Mouse (Mus musculus) ES-E14 (cell line): ENCODE data around the gene Meaf6. TPM values are rescaled to one million over a fixed set of nuclear protein-coding genes. Genes with fewer than 3 reads are reported as not detected.

Experiments
- DNase-seq: peaks from one replicate; pipeline ENCODE4 v3.0.0-alpha.2; 2013; ENCODE audit warnings: low read depth, low spot score
- H3K27ac ChIP-seq: 2 replicates; pipeline ENCODE4 v1.5.1; 2012; ENCODE audit warnings: low read depth, mild to moderate bottlenecking, low read length, moderate library complexity, mixed read lengths; ENCODE audit not compliant: poor library complexity, insufficient read depth, severe bottlenecking
- H3K36me3 ChIP-seq: 2 replicates; pipeline ENCODE4 v1.6.1; 2012; ENCODE audit warnings: mild to moderate bottlenecking, low read length, moderate library complexity, mixed read lengths; ENCODE audit not compliant: control insufficient read depth, poor library complexity, insufficient read depth, severe bottlenecking
- H3K4me1 ChIP-seq, 2 experiments: fragments of 150-350 bp in 1 of 2; sonication (generic) in 1 of 2; 2 replicates each; pipeline ENCODE4 v1.6.1; 2012; ENCODE audit warnings: low read length in 2 of 2, mild to moderate bottlenecking in 1 of 2, mixed read lengths in 1 of 2; ENCODE audit not compliant: control insufficient read depth in 2 of 2, insufficient read depth in 2 of 2, poor library complexity in 1 of 2
- H3K4me3 ChIP-seq, 2 experiments: fragments of 150-350 bp in 1 of 2; sonication (generic) in 1 of 2; 2 replicates each; pipeline ENCODE4 v1.5.1; 2012; ENCODE audit warnings: low read length in 2 of 2, low read depth in 1 of 2, mild to moderate bottlenecking in 1 of 2, mixed read lengths in 1 of 2; ENCODE audit not compliant: insufficient read depth in 1 of 2, poor library complexity in 1 of 2, severe bottlenecking in 1 of 2
- H3K9ac ChIP-seq: 2 replicates; pipeline ENCODE4 v1.6.1; 2012; ENCODE audit warnings: low read depth, mild to moderate bottlenecking, low read length, mixed read lengths; ENCODE audit not compliant: poor library complexity, insufficient read depth, severe bottlenecking
- H3K9me3 ChIP-seq: fragments of 150-350 bp; sonication (generic); 2 replicates; pipeline ENCODE4 v1.6.1; 2012; ENCODE audit warnings: low read depth, mild to moderate bottlenecking, low read length; ENCODE audit not compliant: control insufficient read depth, insufficient read depth
- CHD2 ChIP-seq: IDR thresholded peaks from 2 replicates; pipeline ENCODE4 v1.6.1; 2014; ENCODE audit warnings: mild to moderate bottlenecking, low read depth, low read length, inconsistent platforms
- HCFC1 ChIP-seq: IDR thresholded peaks from 2 replicates; pipeline ENCODE4 v1.6.1; 2012; ENCODE audit warnings: low read length, inconsistent platforms, borderline replicate concordance; ENCODE audit not compliant: insufficient read depth
- MAFK ChIP-seq: IDR thresholded peaks from 2 replicates; pipeline ENCODE4 v1.6.1; 2014; ENCODE audit warnings: mild to moderate bottlenecking, low read depth, low read length, inconsistent platforms; ENCODE audit not compliant: insufficient read depth
- ZC3H11A ChIP-seq: IDR thresholded peaks from 2 replicates; pipeline ENCODE4 v1.6.1; 2012; ENCODE audit warnings: low read depth, mild to moderate bottlenecking, inconsistent platforms, low read length, borderline replicate concordance
- ZNF384 ChIP-seq: IDR thresholded peaks from 2 replicates; pipeline ENCODE4 v1.6.1; 2012; ENCODE audit warnings: low read depth, low read length, inconsistent platforms
- in situ Hi-C, 2 experiments: fragments of 600-800 bp; cut with MboI; formaldehyde crosslinking; loops; one replicate each; pipeline ENCODE4 v1.15.1; 2025; ENCODE audit warnings: low sequenced_read_pairs in 2 of 2, inconsistent platforms in 1 of 2; ENCODE audit not compliant: unreplicated experiment in 2 of 2
- total RNA-seq: library from RNA; depleted of rRNA; stranded (reverse); fragments of 300-350 nt; gene quantifications from 2 replicates; pipeline ENCODE4 v1.2.3, GENCODE M21; 2012; rRNA removed

The Meaf6 gene
- total RNA-seq, 1 experiment: 25.0 TPM

DNA sequence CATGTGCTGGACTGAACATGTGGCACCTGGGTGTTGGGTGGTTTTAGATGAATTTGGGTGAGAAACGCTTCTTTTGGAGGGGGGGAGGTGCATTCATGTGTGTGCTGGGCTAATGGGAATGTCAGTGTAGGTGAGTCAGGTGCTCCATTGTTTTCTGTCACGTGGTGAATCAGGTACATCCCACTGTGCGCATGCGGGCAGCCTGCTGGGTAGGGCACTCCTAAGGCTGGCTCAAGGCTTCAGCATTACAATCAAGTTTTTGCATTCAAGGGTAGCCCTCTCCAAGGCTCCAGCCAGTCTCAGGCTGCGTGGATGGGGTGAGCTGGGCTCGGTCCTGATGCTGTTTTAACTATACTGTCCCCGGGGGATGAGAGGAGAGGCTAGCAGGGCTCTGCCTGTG lies 77.8 kb downstream of the Meaf6 start:
- TF ChIP-seq HCFC1 (no peak), CHD2 (no peak), ZNF384 (no peak), ZC3H11A (no peak), MAFK (no peak)
- peaks cover 19 to 23% of the 10 kb centered on the region in 2 experiments for H3K4me1 ChIP-seq
- H3K27ac ChIP-seq: peak overlapping the region; percentile 59; the same call in 1 of the 2 replicates
- peak overlapping the region; percentile 14 to 29; a peak in 1 of 4 replicates for H3K4me3 ChIP-seq
- H3K9me3 ChIP-seq: no peaks in the 10 kb centered on the region
- H3K36me3 ChIP-seq: no peaks in the 10 kb centered on the region
- in situ Hi-C loops: no loop called here
- peak; percentile 41 for DNase-seq
- H3K9ac ChIP-seq: peak overlapping the region; percentile 47; the same call in 1 of the 2 replicates

Other genes starting within 250 kb of the Meaf6 start
- gene Yrdc, start 234.5 kb upstream of the Meaf6 start, total RNA-seq: 82.7 and 85.3 TPM in 2 replicates
- gene 1110065P20Rik, start 233.9 kb upstream of the Meaf6 start, total RNA-seq: 21.4 and 25.8 TPM in 2 replicates
- gene Maneal, start 223.0 kb upstream of the Meaf6 start, total RNA-seq: 5.4 and 10.5 TPM in 2 replicates
- 0.54 and 0.95 TPM in 2 replicates for gene Epha10, start 204.2 kb upstream of the Meaf6 start, total RNA-seq
- 23.8 and 32.6 TPM in 2 replicates for gene 9930104L06Rik, start 148.1 kb upstream of the Meaf6 start, total RNA-seq
- gene Cdca8, start 145.8 kb upstream of the Meaf6 start, total RNA-seq: 83.5 and 96.1 TPM in 2 replicates
- gene Rspo1, start 98.7 kb upstream of the Meaf6 start, total RNA-seq: 3.3 and 4.2 TPM in 2 replicates
- gene Gnl2, start 68.5 kb upstream of the Meaf6 start, total RNA-seq: 66.0 and 77.8 TPM in 2 replicates
- 0.16 TPM in 1 of 2 replicates, not detected in the other for gene Dnali1, start 19.4 kb upstream of the Meaf6 start, total RNA-seq
- gene Snip1, start 18.5 kb upstream of the Meaf6 start, total RNA-seq: 19.8 and 25.1 TPM in 2 replicates
- gene Zc3h12a, start 42.7 kb downstream of the Meaf6 start, total RNA-seq: 4.9 and 10.4 TPM in 2 replicates